Mouse (Mus musculus): Measurements from ENCODE around the gene Gldc. TPM values are rescaled to one million over a fixed set of nuclear protein-coding genes. Genes with fewer than 3 reads are reported as not detected.
"Not testable (repeated sequence)": the region's sequence is repeated elsewhere in the genome, so short reads cannot be mapped to it uniquely, and the experiment has no call there.

The Gldc gene
- 0.75 and 1.3 TPM in 2 replicates for polyA plus RNA-seq (2015; fragmentation: Nextera tagmentation; extraction: Ambion mirVana)

- H3K9ac ChIP-seq (ENCODE audit: low read depth, low read length): peak within 1 kb of the TSS; percentile 55
- peaks cover 21% of the 10 kb centered on the region for H3K27me3 ChIP-seq (replicated peaks; ENCODE audit: control insufficient read depth, insufficient read depth, low read length)
- no peaks in the 10 kb centered on the region; the same call in 1 of the 2 replicates for H3K4me1 ChIP-seq (ENCODE audit: control insufficient read depth, insufficient read depth, low read length)
- 2% methylated on average over 39 of the region's 53 CpGs for WGBS
- peak; percentile 95 for ATAC-seq
- H3K27ac ChIP-seq (ENCODE audit: low read length): no peak within 1 kb of the TSS
- H3K36me3 ChIP-seq (ENCODE audit: control insufficient read depth, insufficient read depth, low read length): no peaks in the 10 kb centered on the region
- peak within 1 kb of the TSS; percentile 99 for H3K4me2 ChIP-seq (ENCODE audit: low read depth, low read length)
- H3K4me3 ChIP-seq (ENCODE audit: low read length): peak within 1 kb of the TSS; percentile 63
- no peaks in the 10 kb centered on the region for H3K9me3 ChIP-seq (ENCODE audit: control insufficient read depth, low read length)
Observed at GRCm38 (mm10) chr19:30174919-30175571, at the start of gene Gldc. TSS of gene Gldc (minus strand) at chr19:30175429.

- WGBS: 57% methylated on average over 8 of the region's 8 CpGs
- H3K27ac ChIP-seq (ENCODE audit: low read length); ATAC-seq: not testable (repeated sequence)
Observed at GRCm38 (mm10) chr19:30222593-30222992, 47.4 kb upstream of the Gldc start.

GRCm38 (mm10) chr19:30217335-30217734, 42.1 kb upstream of the Gldc start:
- ATAC-seq: no peak
- Histone ChIP-seq H3K36me3 (ENCODE audit: control insufficient read depth, insufficient read depth, low read length) (no peaks in the 10 kb centered on the region), H3K4me2 (ENCODE audit: low read depth, low read length) (no peak overlapping the region), H3K9me3 (ENCODE audit: control insufficient read depth, low read length) (no peaks in the 10 kb centered on the region), H3K9ac (ENCODE audit: low read depth, low read length) (no peak overlapping the region), H3K4me3 (ENCODE audit: low read length) (no peak overlapping the region), H3K27ac (ENCODE audit: low read length) (no peak overlapping the region), H3K27me3 (replicated peaks; ENCODE audit: control insufficient read depth, insufficient read depth, low read length) (no peaks in the 10 kb centered on the region), H3K4me1 (ENCODE audit: control insufficient read depth, insufficient read depth, low read length) (no peaks in the 10 kb centered on the region)
- 17% methylated on average over 7 of the region's 7 CpGs for WGBS

More at GRCm38 (mm10) chr19:30222593-30222992, 47.4 kb upstream of the Gldc start:
- H3K4me1 ChIP-seq (ENCODE audit: control insufficient read depth, insufficient read depth, low read length); H3K4me2 ChIP-seq (ENCODE audit: low read depth, low read length); H3K9ac ChIP-seq (ENCODE audit: low read depth, low read length); H3K36me3 ChIP-seq (ENCODE audit: control insufficient read depth, insufficient read depth, low read length); H3K4me3 ChIP-seq (ENCODE audit: low read length); H3K9me3 ChIP-seq (ENCODE audit: control insufficient read depth, low read length); H3K27me3 ChIP-seq (replicated peaks; ENCODE audit: control insufficient read depth, insufficient read depth, low read length): not testable (repeated sequence)

- Histone ChIP-seq H3K4me1 (ENCODE audit: control insufficient read depth, insufficient read depth, low read length) (no peaks in the 10 kb centered on the region), H3K4me2 (ENCODE audit: low read depth, low read length) (no peak overlapping the region), H3K4me3 (ENCODE audit: low read length) (no peak overlapping the region), H3K9me3 (ENCODE audit: control insufficient read depth, low read length) (no peaks in the 10 kb centered on the region), H3K27me3 (replicated peaks; ENCODE audit: control insufficient read depth, insufficient read depth, low read length) (no peaks in the 10 kb centered on the region), H3K9ac (ENCODE audit: low read depth, low read length) (no peak overlapping the region), H3K36me3 (ENCODE audit: control insufficient read depth, insufficient read depth, low read length) (no peaks in the 10 kb centered on the region), H3K27ac (ENCODE audit: low read length) (no peak overlapping the region)
- ATAC-seq: no peak
- WGBS: 80% methylated on average over 4 of the region's 4 CpGs
Observed at GRCm38 (mm10) chr19:30216186-30216585, 41.0 kb upstream of the Gldc start.

GRCm38 (mm10) chr19:30215736-30216135, 40.5 kb upstream of the Gldc start:
- not testable (repeated sequence) for H3K9me3 ChIP-seq (ENCODE audit: control insufficient read depth, low read length); H3K4me1 ChIP-seq (ENCODE audit: control insufficient read depth, insufficient read depth, low read length); H3K4me2 ChIP-seq (ENCODE audit: low read depth, low read length); H3K27me3 ChIP-seq (replicated peaks; ENCODE audit: control insufficient read depth, insufficient read depth, low read length); H3K4me3 ChIP-seq (ENCODE audit: low read length); H3K9ac ChIP-seq (ENCODE audit: low read depth, low read length); H3K36me3 ChIP-seq (ENCODE audit: control insufficient read depth, insufficient read depth, low read length); ATAC-seq; H3K27ac ChIP-seq (ENCODE audit: low read length)
- WGBS: 70% methylated on average over 2 of the region's 2 CpGs

GRCm38 (mm10) chr19:30214026-30214425, 38.8 kb upstream of the Gldc start:
- Histone ChIP-seq H3K4me2 (ENCODE audit: low read depth, low read length) (no peak overlapping the region), H3K27ac (ENCODE audit: low read length) (no peak overlapping the region), H3K4me1 (ENCODE audit: control insufficient read depth, insufficient read depth, low read length) (no peaks in the 10 kb centered on the region), H3K27me3 (replicated peaks; ENCODE audit: control insufficient read depth, insufficient read depth, low read length) (no peaks in the 10 kb centered on the region), H3K9me3 (ENCODE audit: control insufficient read depth, low read length) (no peaks in the 10 kb centered on the region), H3K36me3 (ENCODE audit: control insufficient read depth, insufficient read depth, low read length) (no peaks in the 10 kb centered on the region), H3K4me3 (ENCODE audit: low read length) (no peak overlapping the region), H3K9ac (ENCODE audit: low read depth, low read length) (no peak overlapping the region)
- ATAC-seq: no peak
- 41% methylated on average over 2 of the region's 2 CpGs for WGBS

- not testable (repeated sequence) for H3K36me3 ChIP-seq (ENCODE audit: control insufficient read depth, insufficient read depth, low read length); H3K4me1 ChIP-seq (ENCODE audit: control insufficient read depth, insufficient read depth, low read length); ATAC-seq; H3K9me3 ChIP-seq (ENCODE audit: control insufficient read depth, low read length); H3K4me3 ChIP-seq (ENCODE audit: low read length); H3K27me3 ChIP-seq (replicated peaks; ENCODE audit: control insufficient read depth, insufficient read depth, low read length); H3K27ac ChIP-seq (ENCODE audit: low read length); H3K9ac ChIP-seq (ENCODE audit: low read depth, low read length); H3K4me2 ChIP-seq (ENCODE audit: low read depth, low read length)
- 87% methylated on average over 8 of the region's 8 CpGs for WGBS
Observed at GRCm38 (mm10) chr19:30209006-30209405, 33.8 kb upstream of the Gldc start.

- peak; percentile 74 for ATAC-seq
Observed at GRCm38 (mm10) chr19:30206981-30207380, 31.8 kb upstream of the Gldc start.

GRCm38 (mm10) chr19:30205874-30206273, 30.6 kb upstream of the Gldc start:
- no peak for ATAC-seq
- 76% methylated on average over 4 of the region's 4 CpGs for WGBS

More at GRCm38 (mm10) chr19:30206981-30207380, 31.8 kb upstream of the Gldc start:
- Histone ChIP-seq H3K4me3 (ENCODE audit: low read length) (no peak overlapping the region), H3K27ac (ENCODE audit: low read length) (no peak overlapping the region), H3K36me3 (ENCODE audit: control insufficient read depth, insufficient read depth, low read length) (no peaks in the 10 kb centered on the region), H3K9me3 (ENCODE audit: control insufficient read depth, low read length) (no peaks in the 10 kb centered on the region), H3K27me3 (replicated peaks; ENCODE audit: control insufficient read depth, insufficient read depth, low read length) (no peaks in the 10 kb centered on the region), H3K4me1 (ENCODE audit: control insufficient read depth, insufficient read depth, low read length) (no peaks in the 10 kb centered on the region), H3K4me2 (ENCODE audit: low read depth, low read length) (no peak overlapping the region), H3K9ac (ENCODE audit: low read depth, low read length) (no peak overlapping the region)
- 60% methylated on average over 1 of the region's 1 CpGs for WGBS

More at GRCm38 (mm10) chr19:30205874-30206273, 30.6 kb upstream of the Gldc start:
- H3K4me1 ChIP-seq (ENCODE audit: control insufficient read depth, insufficient read depth, low read length): no peaks in the 10 kb centered on the region
- no peak overlapping the region for H3K9ac ChIP-seq (ENCODE audit: low read depth, low read length)
- no peaks in the 10 kb centered on the region for H3K9me3 ChIP-seq (ENCODE audit: control insufficient read depth, low read length)
- no peak overlapping the region for H3K4me3 ChIP-seq (ENCODE audit: low read length)
- no peak overlapping the region for H3K4me2 ChIP-seq (ENCODE audit: low read depth, low read length)
- no peaks in the 10 kb centered on the region for H3K36me3 ChIP-seq (ENCODE audit: control insufficient read depth, insufficient read depth, low read length)
- H3K27ac ChIP-seq (ENCODE audit: low read length): no peak overlapping the region
- no peaks in the 10 kb centered on the region for H3K27me3 ChIP-seq (replicated peaks; ENCODE audit: control insufficient read depth, insufficient read depth, low read length)
